Mouse (Mus musculus) adrenal gland, postnatal 4 days (tissue): ENCODE results near the gene St6gal1. TPM values are rescaled to one million over a fixed set of nuclear protein-coding genes. Genes with fewer than 3 reads are reported as not detected.

ENCODE experiments used
- DNase-seq, 2 experiments: peaks; one replicate each; pipeline ENCODE4 v3.0.0; 2021 to 2022; ENCODE audit warnings: low spot score in 2 of 2, mixed read lengths in 2 of 2
- total RNA-seq, 2 experiments: library from RNA; stranded (reverse); gene quantifications; 2 replicates each; pipeline ENCODE4 v1.2.3; 2021

Gene St6gal1
- total RNA-seq, 2 experiments from 2014 or later, result 46.6 to 56.3 TPM

- DNase-seq, result no peak
Measured at GRCm38 (mm10) chr16:23223166-23223870, 1.2 kb upstream of the St6gal1 start.

- no peak for DNase-seq
Measured at GRCm38 (mm10) chr16:23223871-23224469, 570 bp upstream of the St6gal1 start.

GRCm38 (mm10) chr16:23225069-23225721, 655 bp downstream of the St6gal1 start:
- DNase-seq, result peak; percentile 22 to 29

- peak in 1 of 2 experiments; percentile 35 for DNase-seq
Measured at GRCm38 (mm10) chr16:23225821-23226600, 1.5 kb downstream of the St6gal1 start.

- no peak for DNase-seq
Measured at GRCm38 (mm10) chr16:23226601-23227351, 2.2 kb downstream of the St6gal1 start.

- no peak for DNase-seq
Measured at GRCm38 (mm10) chr16:23227851-23228250, 3.3 kb downstream of the St6gal1 start.

- no peak for DNase-seq
Measured at GRCm38 (mm10) chr16:23228486-23228885, 3.9 kb downstream of the St6gal1 start.

- no peak for DNase-seq
Measured at GRCm38 (mm10) chr16:23229945-23230344, 5.4 kb downstream of the St6gal1 start.

- peak in 1 of 2 experiments; percentile 21 for DNase-seq
Measured at GRCm38 (mm10) chr16:23231168-23231567, 6.6 kb downstream of the St6gal1 start.

GRCm38 (mm10) chr16:23232691-23233090, 8.2 kb downstream of the St6gal1 start:
- DNase-seq, result no peak

- no peak for DNase-seq
Measured at GRCm38 (mm10) chr16:23233496-23233895, 9.0 kb downstream of the St6gal1 start.

GRCm38 (mm10) chr16:23234557-23234956, 10.0 kb downstream of the St6gal1 start:
- no peak for DNase-seq

- DNase-seq, result no peak
Measured at GRCm38 (mm10) chr16:23235173-23235694, 10.7 kb downstream of the St6gal1 start.

- no peak for DNase-seq
Measured at GRCm38 (mm10) chr16:23239583-23239982, 15.0 kb downstream of the St6gal1 start.

GRCm38 (mm10) chr16:23240049-23240949, 15.8 kb downstream of the St6gal1 start:
- peak; percentile 42 to 68 for DNase-seq

GRCm38 (mm10) chr16:23240950-23241259, 16.4 kb downstream of the St6gal1 start:
- no peak for DNase-seq

- DNase-seq, result no peak
Measured at GRCm38 (mm10) chr16:23243726-23244425, 19.3 kb downstream of the St6gal1 start.

GRCm38 (mm10) chr16:23244486-23244885, 19.9 kb downstream of the St6gal1 start:
- no peak for DNase-seq

GRCm38 (mm10) chr16:23249285-23249684, 24.7 kb downstream of the St6gal1 start:
- no peak for DNase-seq
